Mouse (Mus musculus): ENCODE measurements around the gene Tmem136. TPM values are rescaled to one million over a fixed set of nuclear protein-coding genes. Genes with fewer than 3 reads are reported as not detected.

Gene Tmem136
- polyA plus RNA-seq, 1 experiment from 2014 or later: 11.1 TPM

DNA sequence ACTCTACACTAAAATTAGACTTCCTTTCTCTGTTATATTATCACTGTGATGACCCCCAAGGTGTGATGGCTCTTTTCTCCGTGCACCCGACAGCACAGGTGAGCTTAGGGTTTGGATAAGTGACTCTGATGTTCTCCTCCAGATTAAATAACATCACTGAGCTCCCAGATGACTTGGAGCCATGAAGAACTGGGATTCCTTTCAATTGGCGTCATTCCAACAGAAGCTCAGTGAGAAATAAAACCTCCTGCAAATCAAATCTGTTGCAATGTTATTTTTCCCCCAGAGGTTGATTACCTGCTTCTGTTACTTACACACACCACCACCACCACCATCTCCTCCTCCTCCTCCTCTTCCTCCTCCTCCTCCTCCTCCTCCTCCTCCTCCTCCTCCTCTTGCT lies 22.6 kb downstream of the Tmem136 start:
- no peak overlapping the region for H3K4me2 ChIP-seq (replicated peaks)
- H3K9me3 ChIP-seq (ENCODE audit: control insufficient read depth, low read length): no peaks in the 10 kb centered on the region
- DNase-seq (ENCODE audit: low spot score) (no peak), ATAC-seq (ENCODE audit: low FRiP score) (no peak)
- no peaks in the 10 kb centered on the region for H3K4me1 ChIP-seq (replicated peaks; ENCODE audit: control insufficient read depth, insufficient read depth, low read length)
- H3K9ac ChIP-seq: no peak overlapping the region
- WGBS: 75% methylated on average over 3 of the region's 3 CpGs
- no peaks in the 10 kb centered on the region for H3K27me3 ChIP-seq (ENCODE audit: control insufficient read depth, insufficient read depth, low read length)
- H3K27ac ChIP-seq: no peak overlapping the region
- H3K4me3 ChIP-seq (replicated peaks; ENCODE audit: low read length): no peak overlapping the region
- H3K36me3 ChIP-seq (replicated peaks; ENCODE audit: control insufficient read depth, insufficient read depth): no peaks in the 10 kb centered on the region

DNA sequence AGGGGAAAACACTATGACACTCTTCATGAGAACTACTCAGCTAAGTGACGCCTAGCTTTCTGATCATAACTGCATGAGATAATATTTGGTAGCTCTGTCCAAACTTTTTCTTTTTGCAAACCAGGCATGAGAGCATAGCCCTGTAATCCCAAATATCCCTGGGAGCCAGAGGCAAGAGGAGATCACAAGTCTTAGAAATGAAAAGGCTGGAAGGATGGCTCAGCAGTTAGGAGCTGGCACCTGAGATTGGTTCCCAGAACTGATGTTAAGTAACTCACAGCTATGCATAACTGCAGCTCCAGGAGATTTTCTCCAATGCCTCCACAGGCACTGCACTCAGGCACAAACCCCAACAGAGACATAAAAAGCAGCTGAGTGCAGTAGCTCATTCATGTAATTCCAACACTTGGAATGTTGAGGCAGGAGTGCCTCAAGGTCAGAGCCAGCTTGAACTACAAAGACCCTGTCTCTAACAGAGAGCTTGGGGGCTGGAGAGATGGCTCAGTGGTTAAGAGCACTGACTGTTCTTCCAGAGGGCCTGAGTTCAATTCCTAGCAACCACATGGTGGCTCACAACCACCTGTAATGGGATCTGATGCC lies 30.6 kb downstream of the Tmem136 start:
- no peaks in the 10 kb centered on the region for H3K27me3 ChIP-seq (ENCODE audit: control insufficient read depth, insufficient read depth, low read length)
- no peak for DNase-seq (ENCODE audit: low spot score)
- no peak overlapping the region for H3K4me3 ChIP-seq (replicated peaks; ENCODE audit: low read length)
- H3K4me1 ChIP-seq (replicated peaks; ENCODE audit: control insufficient read depth, insufficient read depth, low read length): no peaks in the 10 kb centered on the region
- H3K9me3 ChIP-seq (ENCODE audit: control insufficient read depth, low read length): no peaks in the 10 kb centered on the region
- H3K4me2 ChIP-seq (replicated peaks): no peak overlapping the region
- WGBS: 95% methylated on average over 1 of the region's 1 CpGs
- no peaks in the 10 kb centered on the region for H3K36me3 ChIP-seq (replicated peaks; ENCODE audit: control insufficient read depth, insufficient read depth)
- H3K9ac ChIP-seq: no peak overlapping the region
- ATAC-seq (ENCODE audit: low FRiP score): no peak
- H3K27ac ChIP-seq: no peak overlapping the region

GRCm38 (mm10) chr9:43084496-43085362 lies 31.6 kb downstream of the Tmem136 start:
- Histone ChIP-seq H3K27ac (no peak overlapping the region), H3K9me3 (ENCODE audit: control insufficient read depth, low read length) (no peaks in the 10 kb centered on the region), H3K4me1 (replicated peaks; ENCODE audit: control insufficient read depth, insufficient read depth, low read length) (no peaks in the 10 kb centered on the region), H3K27me3 (ENCODE audit: control insufficient read depth, insufficient read depth, low read length) (no peaks in the 10 kb centered on the region), H3K9ac (no peak overlapping the region), H3K4me2 (replicated peaks) (no peak overlapping the region), H3K36me3 (replicated peaks; ENCODE audit: control insufficient read depth, insufficient read depth) (no peaks in the 10 kb centered on the region), H3K4me3 (replicated peaks; ENCODE audit: low read length) (no peak overlapping the region)
- ATAC-seq (ENCODE audit: low FRiP score): no peak
- no peak for DNase-seq (ENCODE audit: low spot score)
- 81% methylated on average over 7 of the region's 7 CpGs for WGBS

DNA sequence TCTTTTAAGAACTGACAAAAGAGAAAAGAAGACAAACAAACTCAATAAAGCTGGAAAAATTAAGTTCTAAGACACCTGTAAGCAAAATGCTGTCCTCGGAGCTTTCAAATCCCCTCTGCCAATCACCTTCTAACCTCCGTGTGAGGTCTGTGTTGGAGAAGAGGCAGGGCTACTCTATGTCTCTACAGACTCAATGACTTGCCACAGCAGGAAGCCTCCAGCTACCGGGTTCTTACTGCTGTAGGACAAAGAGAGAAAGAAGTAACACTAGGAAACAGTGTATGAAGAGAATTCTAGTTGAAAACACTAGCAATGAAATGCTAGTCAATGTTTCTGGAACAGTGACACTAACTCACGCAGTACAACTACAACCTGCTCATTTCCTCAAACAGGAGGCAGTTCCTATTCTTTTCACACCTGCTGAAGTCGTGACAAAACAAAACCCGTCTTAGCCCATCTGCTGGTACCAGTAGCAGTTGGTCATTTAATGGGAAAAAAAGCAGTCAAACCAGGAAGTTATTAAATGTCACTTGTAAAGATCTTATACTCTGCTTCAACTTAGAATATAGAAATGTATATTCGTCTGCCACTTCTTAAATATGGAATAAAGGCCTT lies 32.8 kb downstream of the Tmem136 start:
- no peaks in the 10 kb centered on the region for H3K36me3 ChIP-seq (replicated peaks; ENCODE audit: control insufficient read depth, insufficient read depth)
- H3K27me3 ChIP-seq (ENCODE audit: control insufficient read depth, insufficient read depth, low read length): no peaks in the 10 kb centered on the region
- no peaks in the 10 kb centered on the region for H3K9me3 ChIP-seq (ENCODE audit: control insufficient read depth, low read length)
- no peak overlapping the region for H3K27ac ChIP-seq
- no peak overlapping the region for H3K4me2 ChIP-seq (replicated peaks)
- WGBS: 24% methylated on average over 7 of the region's 7 CpGs
- no peaks in the 10 kb centered on the region for H3K4me1 ChIP-seq (replicated peaks; ENCODE audit: control insufficient read depth, insufficient read depth, low read length)
- ATAC-seq (ENCODE audit: low FRiP score) (no peak), DNase-seq (ENCODE audit: low spot score) (no peak)
- no peak overlapping the region for H3K4me3 ChIP-seq (replicated peaks; ENCODE audit: low read length)
- H3K9ac ChIP-seq: no peak overlapping the region

DNA sequence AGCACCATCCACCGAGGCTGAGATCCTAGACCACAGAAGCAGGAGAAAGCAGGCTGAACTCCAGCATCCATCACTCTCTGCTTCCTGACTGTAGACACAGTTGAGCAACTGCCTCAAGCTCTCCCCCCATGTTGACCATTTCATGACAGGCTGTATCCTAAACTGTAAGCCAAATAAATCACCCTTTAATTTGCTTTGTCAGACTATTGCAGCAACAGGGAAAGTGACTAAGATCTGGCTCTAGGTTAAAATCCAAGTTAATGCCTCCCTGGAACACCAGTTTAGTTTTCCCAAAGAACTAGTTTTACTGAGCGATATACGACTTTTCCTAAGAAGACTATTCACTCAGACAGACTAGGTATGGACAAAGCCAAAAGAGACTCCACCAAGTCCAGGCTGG lies 37.7 kb downstream of the Tmem136 start:
- 92% methylated on average over 3 of the region's 3 CpGs for WGBS
- no peak overlapping the region for H3K4me3 ChIP-seq (replicated peaks; ENCODE audit: low read length)
- no peak for DNase-seq (ENCODE audit: low spot score)
- no peaks in the 10 kb centered on the region for H3K27me3 ChIP-seq (ENCODE audit: control insufficient read depth, insufficient read depth, low read length)
- H3K4me2 ChIP-seq (replicated peaks): no peak overlapping the region
- no peaks in the 10 kb centered on the region for H3K36me3 ChIP-seq (replicated peaks; ENCODE audit: control insufficient read depth, insufficient read depth)
- H3K9me3 ChIP-seq (ENCODE audit: control insufficient read depth, low read length): no peaks in the 10 kb centered on the region
- no peaks in the 10 kb centered on the region for H3K4me1 ChIP-seq (replicated peaks; ENCODE audit: control insufficient read depth, insufficient read depth, low read length)
- no peak for ATAC-seq (ENCODE audit: low FRiP score)
- H3K27ac ChIP-seq: no peak overlapping the region
- no peak overlapping the region for H3K9ac ChIP-seq

DNA sequence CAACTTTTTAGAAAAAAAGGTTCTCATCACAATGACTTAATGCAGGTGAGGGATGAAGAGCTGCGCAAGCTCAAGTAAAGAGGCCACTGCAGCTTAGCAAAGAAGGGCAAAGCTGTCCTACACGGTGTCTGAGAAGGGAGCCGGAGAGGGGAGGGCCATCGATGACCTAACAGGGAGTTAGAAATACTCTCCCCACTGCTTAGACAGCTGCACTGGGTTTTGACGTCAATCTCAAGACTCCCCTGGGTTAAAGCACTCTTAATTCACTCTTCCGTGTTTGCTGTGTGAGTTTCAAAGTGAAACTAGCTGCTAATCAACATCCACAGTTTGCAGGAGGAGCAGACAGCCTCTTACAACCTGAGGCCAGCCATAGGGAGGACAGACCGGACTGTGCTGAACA lies 40.2 kb downstream of the Tmem136 start:
- Histone ChIP-seq H3K4me2 (replicated peaks) (no peak overlapping the region), H3K4me1 (replicated peaks; ENCODE audit: control insufficient read depth, insufficient read depth, low read length) (peaks cover 5% of the 10 kb centered on the region; the same call in 1 of the 2 replicates), H3K27me3 (ENCODE audit: control insufficient read depth, insufficient read depth, low read length) (no peaks in the 10 kb centered on the region), H3K4me3 (replicated peaks; ENCODE audit: low read length) (no peak overlapping the region), H3K9me3 (ENCODE audit: control insufficient read depth, low read length) (no peaks in the 10 kb centered on the region), H3K36me3 (replicated peaks; ENCODE audit: control insufficient read depth, insufficient read depth) (no peaks in the 10 kb centered on the region), H3K9ac (no peak overlapping the region), H3K27ac (no peak overlapping the region)
- 78% methylated on average over 7 of the region's 7 CpGs for WGBS
- ATAC-seq (ENCODE audit: low FRiP score): no peak
- no peak for DNase-seq (ENCODE audit: low spot score)

DNA sequence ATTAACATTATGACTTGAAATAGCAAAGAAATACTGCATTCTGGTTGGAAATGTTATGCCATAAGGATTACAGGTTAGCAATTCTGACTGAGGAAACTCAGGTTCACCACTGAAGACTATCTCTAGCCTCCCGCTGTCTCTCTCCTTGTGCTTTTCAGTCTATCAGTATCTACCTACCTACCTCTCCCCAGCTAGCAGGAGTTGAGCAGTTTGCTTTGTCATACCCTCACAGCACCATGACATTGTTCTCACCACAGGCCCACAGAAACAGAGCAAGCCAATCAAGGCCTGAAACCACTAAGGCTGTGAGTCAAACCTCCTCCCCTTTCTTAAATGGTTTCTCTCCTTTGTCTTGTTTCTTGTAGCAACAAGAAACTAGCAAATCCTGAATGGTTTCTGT lies 41.8 kb downstream of the Tmem136 start:
- Histone ChIP-seq H3K36me3 (replicated peaks; ENCODE audit: control insufficient read depth, insufficient read depth) (no peaks in the 10 kb centered on the region), H3K4me1 (replicated peaks; ENCODE audit: control insufficient read depth, insufficient read depth, low read length) (peaks cover 5% of the 10 kb centered on the region; the same call in 1 of the 2 replicates), H3K4me3 (replicated peaks; ENCODE audit: low read length) (no peak overlapping the region), H3K9me3 (ENCODE audit: control insufficient read depth, low read length) (no peaks in the 10 kb centered on the region), H3K27me3 (ENCODE audit: control insufficient read depth, insufficient read depth, low read length) (no peaks in the 10 kb centered on the region), H3K9ac (no peak overlapping the region), H3K4me2 (replicated peaks) (no peak overlapping the region), H3K27ac (no peak overlapping the region)
- WGBS: 100% methylated on average over 1 of the region's 1 CpGs
- ATAC-seq (ENCODE audit: low FRiP score): no peak
- no peak for DNase-seq (ENCODE audit: low spot score)

DNA sequence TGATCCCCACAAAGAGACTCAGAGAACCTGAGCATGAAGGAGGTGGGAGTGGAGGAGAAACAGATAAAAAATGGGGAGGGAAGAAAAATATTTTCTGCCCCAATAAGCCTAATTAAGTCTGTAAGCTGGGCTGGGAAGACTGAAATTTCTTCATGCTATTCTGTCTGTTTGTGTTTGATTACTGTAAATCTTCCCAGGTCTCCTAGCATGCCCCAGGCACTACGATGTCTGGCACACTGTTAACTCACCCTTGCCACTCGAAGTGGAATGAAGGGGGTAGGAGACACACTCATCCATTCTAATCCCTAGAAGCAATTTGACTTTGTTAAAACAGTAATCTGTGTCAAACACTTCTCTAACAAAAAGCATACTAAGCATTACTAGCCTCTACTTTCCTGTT lies 44.6 kb downstream of the Tmem136 start:
- peak overlapping the region; percentile 53; the same call in 1 of the 2 replicates for H3K4me3 ChIP-seq (replicated peaks; ENCODE audit: low read length)
- peaks cover 30% of the 10 kb centered on the region for H3K4me1 ChIP-seq (replicated peaks; ENCODE audit: control insufficient read depth, insufficient read depth, low read length)
- WGBS: 37% methylated on average over 2 of the region's 2 CpGs
- DNase-seq (ENCODE audit: low spot score): no peak
- H3K9ac ChIP-seq: peak overlapping the region; percentile 88
- no peak for ATAC-seq (ENCODE audit: low FRiP score)
- H3K4me2 ChIP-seq (replicated peaks): peak overlapping the region; percentile 70
- peak overlapping the region; percentile 94 for H3K27ac ChIP-seq
- no peaks in the 10 kb centered on the region for H3K36me3 ChIP-seq (replicated peaks; ENCODE audit: control insufficient read depth, insufficient read depth)
- H3K9me3 ChIP-seq (ENCODE audit: control insufficient read depth, low read length): no peaks in the 10 kb centered on the region
- H3K27me3 ChIP-seq (ENCODE audit: control insufficient read depth, insufficient read depth, low read length): no peaks in the 10 kb centered on the region

DNA sequence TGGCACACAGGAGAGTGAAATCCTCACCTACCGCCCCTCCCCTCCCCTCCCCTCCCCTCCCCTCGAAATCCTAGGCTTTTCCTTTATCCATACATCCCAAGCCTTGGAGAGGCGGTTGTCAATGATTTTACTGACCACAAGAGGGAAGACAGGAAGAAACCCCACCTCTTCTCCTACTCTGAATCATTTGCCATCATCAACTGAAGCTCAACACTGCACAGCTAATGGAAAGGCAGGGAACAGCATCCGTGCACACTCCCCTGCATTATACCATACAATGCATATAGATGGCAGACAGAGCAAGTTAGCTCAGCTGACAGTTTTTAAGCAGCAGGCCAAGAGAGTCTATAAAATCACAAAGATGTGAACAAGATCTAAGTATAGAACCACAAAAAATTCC lies 45.2 kb downstream of the Tmem136 start:
- Histone ChIP-seq H3K27me3 (ENCODE audit: control insufficient read depth, insufficient read depth, low read length) (no peaks in the 10 kb centered on the region), H3K4me1 (replicated peaks; ENCODE audit: control insufficient read depth, insufficient read depth, low read length) (peaks cover 35% of the 10 kb centered on the region), H3K27ac (peak overlapping the region; percentile 94), H3K9ac (peak overlapping the region; percentile 88), H3K36me3 (replicated peaks; ENCODE audit: control insufficient read depth, insufficient read depth) (no peaks in the 10 kb centered on the region), H3K4me3 (replicated peaks; ENCODE audit: low read length) (peak overlapping the region; percentile 53), H3K4me2 (replicated peaks) (peak overlapping the region; percentile 70), H3K9me3 (ENCODE audit: control insufficient read depth, low read length) (no peaks in the 10 kb centered on the region)
- 9% methylated on average over 3 of the region's 4 CpGs for WGBS
- ATAC-seq (ENCODE audit: low FRiP score) (peak; percentile 93), DNase-seq (ENCODE audit: low spot score) (peak; percentile 73)
